Mouse (Mus musculus): ENCODE measurements around the gene Tpi1. TPM values are rescaled to one million over a fixed set of nuclear protein-coding genes. Genes with fewer than 3 reads are reported as not detected.

Tpi1 gene
- polyA plus RNA-seq, 1 experiment from 2014 or later = 393 TPM

Other genes starting within 250 kb of the Tpi1 start
- not detected in 2 replicates for gene C1rb, start 244.0 kb downstream of the Tpi1 start, polyA plus RNA-seq (2014; fragmentation: Nextera tagmentation; extraction: Ambion mirVana)
- 0.16 TPM in 1 of 2 replicates, not detected in the other for gene C1s2, start 178.2 kb downstream of the Tpi1 start, polyA plus RNA-seq (2014; fragmentation: Nextera tagmentation; extraction: Ambion mirVana)
- gene Lpcat3, start 151.3 kb downstream of the Tpi1 start, polyA plus RNA-seq (2014; fragmentation: Nextera tagmentation; extraction: Ambion mirVana) = 40.0 and 44.7 TPM in 2 replicates
- 94.2 and 99.8 TPM in 2 replicates for gene Emg1, start 102.1 kb downstream of the Tpi1 start, polyA plus RNA-seq (2014; fragmentation: Nextera tagmentation; extraction: Ambion mirVana)
- 242 and 258 TPM in 2 replicates for gene Phb2, start 102.0 kb downstream of the Tpi1 start, polyA plus RNA-seq (2014; fragmentation: Nextera tagmentation; extraction: Ambion mirVana)
- gene Ptpn6, start 75.6 kb downstream of the Tpi1 start, polyA plus RNA-seq (2014; fragmentation: Nextera tagmentation; extraction: Ambion mirVana) = 2.6 and 4.4 TPM in 2 replicates
- 634 and 689 TPM in 2 replicates for gene Grcc10, start 72.9 kb downstream of the Tpi1 start, polyA plus RNA-seq (2014; fragmentation: Nextera tagmentation; extraction: Ambion mirVana)
- not detected in 2 replicates for gene Gm45234, start 58.3 kb downstream of the Tpi1 start, polyA plus RNA-seq (2014; fragmentation: Nextera tagmentation; extraction: Ambion mirVana)
- gene Atn1, start 57.8 kb downstream of the Tpi1 start, polyA plus RNA-seq (2014; fragmentation: Nextera tagmentation; extraction: Ambion mirVana) = 21.5 and 27.5 TPM in 2 replicates
- 154 and 205 TPM in 2 replicates for gene Eno2, start 44.6 kb downstream of the Tpi1 start, polyA plus RNA-seq (2014; fragmentation: Nextera tagmentation; extraction: Ambion mirVana)
- 0.67 and 0.92 TPM in 2 replicates for gene Lrrc23, start 34.6 kb downstream of the Tpi1 start, polyA plus RNA-seq (2014; fragmentation: Nextera tagmentation; extraction: Ambion mirVana)
- gene Spsb2, start 5.6 kb downstream of the Tpi1 start, polyA plus RNA-seq (2014; fragmentation: Nextera tagmentation; extraction: Ambion mirVana) = 3.9 and 4.4 TPM in 2 replicates
- gene Usp5, start 15.2 kb upstream of the Tpi1 start, polyA plus RNA-seq (2014; fragmentation: Nextera tagmentation; extraction: Ambion mirVana) = 162 and 171 TPM in 2 replicates
- 16.8 and 16.9 TPM in 2 replicates for gene Cdca3, start 15.3 kb upstream of the Tpi1 start, polyA plus RNA-seq (2014; fragmentation: Nextera tagmentation; extraction: Ambion mirVana)
- gene Gnb3, start 26.0 kb upstream of the Tpi1 start, polyA plus RNA-seq (2014; fragmentation: Nextera tagmentation; extraction: Ambion mirVana) = 0.44 and 0.54 TPM in 2 replicates
- gene P3h3, start 43.5 kb upstream of the Tpi1 start, polyA plus RNA-seq (2014; fragmentation: Nextera tagmentation; extraction: Ambion mirVana) = 19.1 and 23.7 TPM in 2 replicates
- 11.2 and 14.2 TPM in 2 replicates for gene Gpr162, start 49.7 kb upstream of the Tpi1 start, polyA plus RNA-seq (2014; fragmentation: Nextera tagmentation; extraction: Ambion mirVana)
- gene Cd4, start 73.9 kb upstream of the Tpi1 start, polyA plus RNA-seq (2014; fragmentation: Nextera tagmentation; extraction: Ambion mirVana) = 0.12 TPM in 1 of 2 replicates, not detected in the other
- 2.6 and 3.4 TPM in 2 replicates for gene Lag3, start 97.4 kb upstream of the Tpi1 start, polyA plus RNA-seq (2014; fragmentation: Nextera tagmentation; extraction: Ambion mirVana)
- 664 and 670 TPM in 2 replicates for gene Ptms, start 105.8 kb upstream of the Tpi1 start, polyA plus RNA-seq (2014; fragmentation: Nextera tagmentation; extraction: Ambion mirVana)
- gene Mlf2, start 117.1 kb upstream of the Tpi1 start, polyA plus RNA-seq (2014; fragmentation: Nextera tagmentation; extraction: Ambion mirVana) = 560 and 584 TPM in 2 replicates
- gene Cops7a, start 151.2 kb upstream of the Tpi1 start, polyA plus RNA-seq (2014; fragmentation: Nextera tagmentation; extraction: Ambion mirVana) = 89.5 and 93.8 TPM in 2 replicates
- gene Pianp, start 182.4 kb upstream of the Tpi1 start, polyA plus RNA-seq (2014; fragmentation: Nextera tagmentation; extraction: Ambion mirVana) = 41.3 and 62.3 TPM in 2 replicates
- 12.3 and 16.5 TPM in 2 replicates for gene Zfp384, start 194.8 kb upstream of the Tpi1 start, polyA plus RNA-seq (2014; fragmentation: Nextera tagmentation; extraction: Ambion mirVana)
- 105 and 116 TPM in 2 replicates for gene Ing4, start 225.5 kb upstream of the Tpi1 start, polyA plus RNA-seq (2014; fragmentation: Nextera tagmentation; extraction: Ambion mirVana)
- 16.8 and 19.8 TPM in 2 replicates for gene Acrbp, start 235.4 kb upstream of the Tpi1 start, polyA plus RNA-seq (2014; fragmentation: Nextera tagmentation; extraction: Ambion mirVana)

Data from neural tube, embryonic 14.5 days (tissue).